Mouse (Mus musculus) olfactory bulb, adult 2 months (tissue): ENCODE measurements at regions not wholly inside any gene's neighbourhood (a gene's known extent, or its start where the extent isn't known, plus 50 kb on each side); places are given as distances from the start of the nearest gene placed in this dataset.

ENCODE experiments used
- H3K27ac ChIP-seq: fragments of 200-500 bp; 2 replicates; pipeline ENCODE4 v1.5.1; 2012; ENCODE audit warnings: low read depth, low read length; ENCODE audit not compliant: insufficient read depth
- H3K4me1 ChIP-seq: fragments of 200-500 bp; 2 replicates; pipeline ENCODE4 v1.6.1; 2012; ENCODE audit warnings: low read length; ENCODE audit not compliant: control insufficient read depth, insufficient read depth
- H3K4me3 ChIP-seq: fragments of 200-500 bp; 2 replicates; pipeline ENCODE4 v1.5.1; 2012; ENCODE audit warnings: mild to moderate bottlenecking, low read depth, low read length, moderate library complexity; ENCODE audit not compliant: insufficient read depth
- CTCF ChIP-seq: fragments of 200-500 bp; IDR thresholded peaks from 2 replicates; pipeline ENCODE4 v1.5.1; 2012; ENCODE audit warnings: low read depth, mild to moderate bottlenecking, low read length, moderate library complexity; ENCODE audit not compliant: insufficient read depth
- POLR2A ChIP-seq: fragments of 200-500 bp; IDR thresholded peaks from 2 replicates; pipeline ENCODE4 v1.6.1; 2012; ENCODE audit warnings: mild to moderate bottlenecking, low read depth, low read length, moderate library complexity; ENCODE audit not compliant: insufficient read depth
- WGBS: fragments of 180-500 bp; shearing (Covaris S2); methylation state at CpG from one replicate; pipeline ENCODE4 v1.1.7; 2018; 5-methylcytosine and 5-hydroxymethylcytosine counted together

GRCm38 (mm10) chr12:110165462-110165861 lies 113.4 kb upstream of the Dio3 start:
- TF ChIP-seq POLR2A (no peak), CTCF (no peak)
- Histone ChIP-seq H3K4me1 (no peaks in the 10 kb centered on the region), H3K27ac (no peak overlapping the region), H3K4me3 (no peak overlapping the region)
- 89% methylated on average over 13 of the region's 13 CpGs for WGBS

- H3K4me3 ChIP-seq: no peak overlapping the region
- 90% methylated on average over 4 of the region's 4 CpGs for WGBS
- TF ChIP-seq POLR2A (no peak), CTCF (no peak)
- no peak overlapping the region for H3K27ac ChIP-seq
- no peaks in the 10 kb centered on the region for H3K4me1 ChIP-seq
Measured at GRCm38 (mm10) chr12:110168407-110168806, 110.5 kb upstream of the Dio3 start.

- no peak for TF ChIP-seq CTCF
- no peak for TF ChIP-seq POLR2A
- Histone ChIP-seq H3K4me3 (no peak overlapping the region), H3K27ac (no peak overlapping the region), H3K4me1 (no peaks in the 10 kb centered on the region)
- 81% methylated on average over 1 of the region's 1 CpGs for WGBS
Measured at GRCm38 (mm10) chr12:110169261-110169660, 109.6 kb upstream of the Dio3 start.

- H3K27ac ChIP-seq: no peak overlapping the region
- no peaks in the 10 kb centered on the region for H3K4me1 ChIP-seq
- H3K4me3 ChIP-seq: no peak overlapping the region
- WGBS: 89% methylated on average over 8 of the region's 8 CpGs
- TF ChIP-seq CTCF: no peak
- TF ChIP-seq POLR2A: no peak
Measured at GRCm38 (mm10) chr12:110170496-110170895, 108.4 kb upstream of the Dio3 start.

GRCm38 (mm10) chr12:110177826-110178225 lies 101.0 kb upstream of the Dio3 start:
- TF ChIP-seq CTCF: no peak
- no peak for TF ChIP-seq POLR2A
- WGBS: 90% methylated on average over 2 of the region's 2 CpGs

GRCm38 (mm10) chr12:110183473-110183872 lies 95.4 kb upstream of the Dio3 start:
- peaks cover 8% of the 10 kb centered on the region for H3K4me1 ChIP-seq
- H3K4me3 ChIP-seq: no peak overlapping the region
- WGBS: 72% methylated on average over 6 of the region's 6 CpGs
- TF ChIP-seq CTCF: no peak
- no peak for TF ChIP-seq POLR2A
- no peak overlapping the region for H3K27ac ChIP-seq

More at GRCm38 (mm10) chr12:110177826-110178225, 101.0 kb upstream of the Dio3 start:
- Histone ChIP-seq H3K4me3 (no peak overlapping the region), H3K4me1 (no peaks in the 10 kb centered on the region), H3K27ac (no peak overlapping the region)

- Histone ChIP-seq H3K4me3 (no peak overlapping the region), H3K27ac (no peak overlapping the region), H3K4me1 (peaks cover 17% of the 10 kb centered on the region)
- WGBS: 86% methylated on average over 9 of the region's 9 CpGs
- TF ChIP-seq CTCF (no peak), POLR2A (no peak)
Measured at GRCm38 (mm10) chr12:110185399-110185798, 93.5 kb upstream of the Dio3 start.

- H3K27ac ChIP-seq: no peak overlapping the region
- H3K4me1 ChIP-seq: peaks cover 17% of the 10 kb centered on the region
- 81% methylated on average over 3 of the region's 3 CpGs for WGBS
- H3K4me3 ChIP-seq: no peak overlapping the region
- no peak for TF ChIP-seq POLR2A
- no peak for TF ChIP-seq CTCF
Measured at GRCm38 (mm10) chr12:110186381-110186780, 92.5 kb upstream of the Dio3 start.

- 52% methylated on average over 10 of the region's 10 CpGs for WGBS
- Histone ChIP-seq H3K4me3 (no peak overlapping the region), H3K27ac (no peak overlapping the region), H3K4me1 (peaks cover 17% of the 10 kb centered on the region)
- TF ChIP-seq CTCF (no peak), POLR2A (no peak)
Measured at GRCm38 (mm10) chr12:110186911-110187245, 92.0 kb upstream of the Dio3 start.

- WGBS: 8% methylated on average over 49 of the region's 49 CpGs
- H3K4me1 ChIP-seq: peaks cover 17% of the 10 kb centered on the region
- no peak overlapping the region for H3K27ac ChIP-seq
- no peak overlapping the region for H3K4me3 ChIP-seq
- no peak for TF ChIP-seq POLR2A
Measured at GRCm38 (mm10) chr12:110187246-110188135, 91.4 kb upstream of the Dio3 start.
